Mouse (Mus musculus) ES-E14 (cell line): ENCODE results near the gene Ppm1m.

Experiments
- HCFC1 ChIP-seq: IDR thresholded peaks from 2 replicates; pipeline ENCODE4 v1.6.1; 2012; ENCODE audit warnings: low read length, inconsistent platforms, borderline replicate concordance; ENCODE audit not compliant: insufficient read depth
- MAFK ChIP-seq: IDR thresholded peaks from 2 replicates; pipeline ENCODE4 v1.6.1; 2014; ENCODE audit warnings: mild to moderate bottlenecking, low read depth, low read length, inconsistent platforms; ENCODE audit not compliant: insufficient read depth

DNA sequence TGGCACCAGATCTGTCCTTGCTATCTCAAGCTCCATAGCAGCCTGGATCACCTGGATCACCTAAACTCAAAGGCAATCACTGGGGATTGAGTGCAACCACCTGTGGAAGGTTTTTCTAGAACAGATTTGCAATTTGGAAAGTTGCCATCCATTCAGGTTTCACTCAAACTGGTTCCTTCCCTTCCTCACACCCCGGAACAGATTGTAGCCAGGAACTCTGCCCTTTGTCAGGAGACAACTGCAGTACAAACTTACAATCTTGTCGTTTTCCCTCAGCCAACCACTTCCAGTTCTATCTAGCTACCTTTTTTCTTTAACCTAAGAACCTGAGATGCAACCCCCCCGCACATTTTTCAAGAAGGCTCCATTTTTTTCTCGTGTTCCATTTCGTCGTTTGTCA, 29.6 kb downstream of the Ppm1m start:
- no peak for TF ChIP-seq HCFC1
- TF ChIP-seq MAFK = no peak
